Mouse (Mus musculus): ENCODE measurements around the gene Ubald1. TPM values are rescaled to one million over a fixed set of nuclear protein-coding genes. Genes with fewer than 3 reads are reported as not detected.

Ubald1 gene
- polyA plus RNA-seq, 1 experiment from 2014 or later: 47.6 TPM

DNA sequence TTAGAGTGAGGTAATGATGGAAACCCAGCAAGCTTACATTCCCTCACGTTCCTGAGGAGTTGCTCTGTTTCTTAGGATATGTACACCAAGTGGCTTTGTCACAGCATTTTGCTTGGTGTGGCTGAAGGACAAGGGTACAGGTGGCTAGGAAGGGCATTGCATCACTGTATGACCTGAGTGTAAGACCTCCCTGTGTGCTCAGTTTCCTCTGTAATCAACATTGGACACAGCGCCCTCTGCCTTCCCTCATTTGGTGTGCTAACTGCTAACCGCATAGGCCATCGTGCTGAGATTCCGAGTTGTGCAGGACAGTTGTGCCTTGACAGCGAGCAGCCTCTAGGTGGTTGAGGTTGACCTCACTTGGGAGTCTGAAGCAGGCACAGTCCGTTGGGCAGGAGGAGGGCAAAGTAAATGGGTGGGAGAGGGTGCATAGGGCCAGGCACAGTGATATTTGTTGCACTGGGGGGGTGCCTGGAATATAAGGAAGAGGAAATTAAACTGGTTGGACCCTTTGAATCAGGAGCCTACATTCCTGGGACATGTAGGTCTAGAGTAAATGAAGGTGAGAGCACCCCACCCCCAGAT lies 17.1 kb upstream of the Ubald1 start:
- 55% methylated on average over 7 of the region's 7 CpGs for WGBS
- 0 out of 2 replicates have a peak, but pooled peaks cover 2% of the 10 kb centered on the region for H3K36me3 ChIP-seq
- no peaks in the 10 kb centered on the region for H3K27me3 ChIP-seq
- peaks cover 4% of the 10 kb centered on the region; the same call in 1 of the 2 replicates for H3K4me1 ChIP-seq
- H3K4me3 ChIP-seq: no peak overlapping the region
- no peak overlapping the region for H3K27ac ChIP-seq (replicated peaks)
- no peak for ATAC-seq (replicated peaks)
- no peak overlapping the region for H3K9ac ChIP-seq (replicated peaks)
- H3K4me2 ChIP-seq (replicated peaks): no peak overlapping the region
- no peaks in the 10 kb centered on the region for H3K9me3 ChIP-seq

DNA sequence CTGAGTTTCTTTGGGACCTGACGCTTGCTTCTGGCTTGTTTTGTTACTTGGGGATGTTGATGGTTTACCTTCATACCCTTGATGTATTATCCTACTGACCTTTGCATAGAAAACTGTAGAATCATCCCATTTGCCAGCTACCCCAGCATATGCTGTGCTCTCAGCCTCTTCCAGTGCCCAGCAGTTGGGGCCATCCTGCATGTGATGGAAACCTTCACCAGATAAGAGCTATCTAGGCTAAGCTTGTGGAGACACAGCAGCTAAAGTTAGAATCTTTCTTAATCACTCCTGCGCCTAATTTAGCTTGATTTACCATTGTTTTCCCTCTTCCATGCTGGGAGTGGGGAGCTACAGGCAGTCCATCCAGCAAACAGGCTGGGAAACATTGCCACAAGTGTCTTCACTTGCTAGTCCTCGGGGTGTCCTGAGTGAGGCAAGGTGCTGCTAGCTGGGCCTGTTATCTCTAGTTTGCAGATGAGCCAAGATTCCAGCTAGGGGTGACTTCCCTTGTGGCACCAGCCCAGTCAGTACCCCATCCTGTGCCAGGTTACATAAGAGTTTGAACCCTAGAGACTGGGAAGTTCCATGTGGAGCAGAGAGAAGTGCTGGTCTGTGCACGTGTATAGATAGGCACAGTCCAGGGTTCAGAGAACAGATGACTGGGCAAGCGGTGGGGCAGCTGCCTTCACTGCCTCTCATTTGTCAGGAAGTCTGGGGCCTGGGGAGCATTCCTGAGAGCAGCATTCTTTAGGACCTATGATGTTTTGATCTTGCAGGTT lies 16.3 kb upstream of the Ubald1 start:
- H3K4me3 ChIP-seq: no peak overlapping the region
- H3K9ac ChIP-seq (replicated peaks): no peak overlapping the region
- H3K4me1 ChIP-seq: peaks cover 4% of the 10 kb centered on the region; the same call in 1 of the 2 replicates
- H3K9me3 ChIP-seq: no peaks in the 10 kb centered on the region
- WGBS: 89% methylated on average over 5 of the region's 5 CpGs
- 0 out of 2 replicates have a peak, but pooled peaks cover 2% of the 10 kb centered on the region for H3K36me3 ChIP-seq
- H3K27me3 ChIP-seq: no peaks in the 10 kb centered on the region
- H3K27ac ChIP-seq (replicated peaks): no peak overlapping the region
- no peak overlapping the region for H3K4me2 ChIP-seq (replicated peaks)
- no peak for ATAC-seq (replicated peaks)

DNA sequence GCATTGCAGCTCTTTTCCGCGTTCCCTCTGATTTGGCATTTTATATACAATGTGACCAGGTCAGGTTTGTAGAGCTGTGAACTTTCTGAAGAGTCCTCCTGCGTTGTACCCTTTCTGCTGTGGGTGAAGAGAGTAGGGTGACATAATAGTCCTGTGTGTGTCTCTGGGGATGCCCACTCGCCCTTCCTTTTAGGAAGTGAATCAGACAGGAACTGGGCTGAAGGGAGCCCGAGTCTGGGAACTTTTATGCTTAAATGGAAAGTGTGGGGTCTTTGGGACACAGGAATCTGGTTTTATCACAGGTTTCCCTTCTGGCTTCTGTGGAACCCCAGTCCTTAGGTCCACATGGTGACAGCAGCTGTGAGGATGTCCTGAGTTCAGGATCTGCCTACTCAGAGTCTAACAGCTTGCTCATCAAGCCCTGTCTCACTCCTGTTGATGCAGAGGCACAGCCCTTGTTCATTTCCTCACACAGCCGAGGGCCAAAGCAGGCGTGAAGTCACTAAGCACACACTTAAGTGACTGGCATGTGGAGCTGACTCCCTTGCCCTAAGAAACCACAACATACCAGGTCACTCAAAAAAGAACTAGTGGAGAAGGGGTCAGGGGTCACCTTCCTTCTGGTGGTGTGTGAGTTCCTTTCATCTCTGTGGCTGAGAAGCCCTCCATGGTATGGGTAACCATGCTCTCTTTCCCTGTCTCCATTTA lies 14.2 kb upstream of the Ubald1 start:
- Histone ChIP-seq H3K9me3 (no peaks in the 10 kb centered on the region), H3K36me3 (no peaks in the 10 kb centered on the region), H3K4me1 (peaks cover 5% of the 10 kb centered on the region), H3K4me2 (replicated peaks) (no peak overlapping the region), H3K27me3 (no peaks in the 10 kb centered on the region), H3K4me3 (no peak overlapping the region), H3K9ac (replicated peaks) (no peak overlapping the region), H3K27ac (replicated peaks) (no peak overlapping the region)
- ATAC-seq (replicated peaks): no peak
- 87% methylated on average over 7 of the region's 7 CpGs for WGBS

DNA sequence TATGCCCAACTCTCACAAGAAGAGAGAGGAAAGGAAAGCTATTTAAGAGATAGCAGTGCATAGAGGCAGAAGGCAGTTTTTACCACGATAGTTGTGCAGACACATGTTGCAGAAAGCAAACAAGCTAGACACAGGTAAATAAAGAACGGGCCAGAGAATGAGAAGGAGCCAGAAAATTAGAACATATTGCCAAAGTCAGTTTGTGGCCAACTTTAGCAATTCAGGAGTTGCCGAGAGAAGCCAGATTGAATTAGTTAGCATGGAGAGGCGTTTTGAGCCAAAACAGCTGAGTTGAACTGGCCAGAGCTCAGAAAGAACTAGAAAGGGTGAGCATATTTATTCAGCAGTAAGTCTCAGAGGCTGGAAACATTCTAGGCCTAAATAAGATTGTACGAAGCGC lies 12.1 kb upstream of the Ubald1 start:
- ATAC-seq (replicated peaks): no peak
- Histone ChIP-seq H3K36me3 (no peaks in the 10 kb centered on the region), H3K4me1 (peaks cover 22% of the 10 kb centered on the region), H3K4me2 (replicated peaks) (no peak overlapping the region), H3K9ac (replicated peaks) (no peak overlapping the region), H3K4me3 (no peak overlapping the region), H3K27ac (replicated peaks) (no peak overlapping the region), H3K27me3 (no peaks in the 10 kb centered on the region), H3K9me3 (no peaks in the 10 kb centered on the region)
- 84% methylated on average over 6 of the region's 6 CpGs for WGBS

DNA sequence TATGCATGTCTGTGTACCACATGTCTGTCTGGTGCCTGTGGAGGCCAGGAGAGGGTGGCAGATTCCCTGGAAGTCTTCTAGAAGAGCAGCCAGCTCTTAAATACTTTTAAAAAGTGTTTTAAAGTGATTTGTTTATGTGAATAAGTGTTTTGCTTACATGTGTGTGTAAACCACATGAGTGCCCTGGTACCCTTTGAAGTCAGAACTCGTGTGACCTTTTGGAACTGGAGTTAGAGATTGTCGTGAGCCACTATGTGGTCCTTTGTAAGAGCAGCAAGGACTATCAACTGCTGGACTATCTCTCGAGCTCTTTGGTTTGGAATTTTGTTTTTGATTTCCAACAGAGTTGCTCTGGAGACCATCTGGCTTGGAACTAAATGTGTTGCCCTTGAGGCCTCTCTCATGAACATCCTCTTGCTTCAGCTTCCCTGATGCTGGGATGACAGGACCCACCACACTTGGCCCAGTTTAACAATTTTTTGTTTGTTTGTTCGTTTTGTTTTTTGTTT lies 10.1 kb upstream of the Ubald1 start:
- H3K27me3 ChIP-seq: no peaks in the 10 kb centered on the region
- no peak for ATAC-seq (replicated peaks)
- no peak overlapping the region for H3K27ac ChIP-seq (replicated peaks)
- WGBS: 86% methylated on average over 4 of the region's 4 CpGs
- H3K4me2 ChIP-seq (replicated peaks): no peak overlapping the region
- H3K4me3 ChIP-seq: no peak overlapping the region
- no peak overlapping the region for H3K9ac ChIP-seq (replicated peaks)
- H3K9me3 ChIP-seq: no peaks in the 10 kb centered on the region
- no peaks in the 10 kb centered on the region for H3K36me3 ChIP-seq
- peaks cover 27% of the 10 kb centered on the region for H3K4me1 ChIP-seq

DNA sequence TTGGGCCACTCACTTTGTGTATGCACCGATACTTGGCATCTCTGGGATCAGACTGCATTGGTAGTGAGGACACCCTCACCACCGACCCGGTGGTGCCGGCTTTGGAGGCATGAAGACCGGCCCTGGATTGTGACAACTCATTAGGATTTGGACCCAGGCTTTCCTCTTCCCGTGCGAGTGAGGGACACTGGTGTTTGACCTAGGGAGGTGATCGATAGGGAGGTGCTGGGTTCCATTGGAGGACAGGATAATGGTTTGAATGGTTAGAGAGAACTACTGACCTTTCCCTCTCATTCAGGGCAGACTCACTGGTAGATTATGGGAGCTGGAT lies 6.5 kb upstream of the Ubald1 start:
- ATAC-seq (replicated peaks): peak; percentile 28; the same call in 1 of the 2 replicates

DNA sequence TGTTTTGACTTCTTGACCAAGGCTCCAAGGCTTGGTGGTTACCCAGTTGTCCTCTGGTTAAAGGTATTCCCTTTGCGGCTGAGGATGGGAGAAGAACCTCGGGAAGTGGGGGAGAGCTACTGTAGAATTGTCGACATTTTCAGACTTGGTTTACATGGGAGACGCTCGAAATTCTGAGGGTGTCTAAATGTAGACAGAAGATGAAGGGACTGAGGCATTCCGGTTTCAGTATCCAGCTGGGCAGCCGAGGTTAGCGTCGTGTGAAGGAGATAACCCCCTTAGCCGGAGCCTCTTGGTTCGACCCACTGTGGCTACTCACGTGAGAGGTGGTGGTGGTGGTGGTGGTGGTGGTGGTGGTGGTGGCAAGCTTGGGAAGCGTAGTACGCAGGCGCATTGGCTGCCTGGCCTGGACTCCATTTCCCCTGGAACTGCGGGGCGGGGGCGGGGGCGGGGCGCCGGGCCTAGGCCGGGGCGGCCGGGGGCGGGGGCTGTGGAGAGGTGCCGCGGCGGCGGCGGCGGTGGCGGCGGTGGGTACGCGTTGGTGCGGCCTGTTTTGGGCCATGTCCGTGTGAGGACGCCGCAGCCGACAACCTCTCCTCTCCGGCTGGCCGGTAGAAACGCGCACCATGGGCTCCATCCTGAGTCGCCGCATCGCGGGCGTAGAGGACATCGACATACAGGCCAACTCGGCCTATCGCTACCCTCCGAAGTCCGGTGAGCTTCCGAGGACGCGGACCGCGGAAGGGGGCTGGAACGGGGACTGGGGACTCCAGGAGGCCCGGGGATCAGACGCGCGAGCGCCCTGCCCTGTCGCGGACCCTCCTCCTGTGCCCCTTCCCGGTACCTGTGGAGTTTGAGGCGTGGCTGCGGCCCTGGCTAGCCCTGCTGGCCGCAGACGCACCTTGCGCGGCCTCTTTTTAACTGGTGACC lies 5.9 kb upstream of the Ubald1 start, which contains the start of gene Mgrn1:
TSS of gene Mgrn1 (plus strand) at position 490 of the 930 bp plus-strand sequence.
- H3K9ac ChIP-seq (replicated peaks): peak within 1 kb of the TSS; percentile 87
- H3K36me3 ChIP-seq: no peaks in the 10 kb centered on the region
- peak within 1 kb of the TSS; percentile 77 for H3K4me3 ChIP-seq
- ATAC-seq (replicated peaks): peak; percentile 89
- under 1% methylated on average over 53 of the region's 74 CpGs for WGBS
- peak within 1 kb of the TSS; percentile 49 for H3K4me2 ChIP-seq (replicated peaks)
- peaks cover 40% of the 10 kb centered on the region for H3K4me1 ChIP-seq
- H3K9me3 ChIP-seq: no peaks in the 10 kb centered on the region
- peak within 1 kb of the TSS; percentile 89 for H3K27ac ChIP-seq (replicated peaks)
- no peaks in the 10 kb centered on the region for H3K27me3 ChIP-seq

More for the DNA sequence above, 6.5 kb upstream of the Ubald1 start:
- peaks cover 33% of the 10 kb centered on the region for H3K4me1 ChIP-seq
- no peaks in the 10 kb centered on the region for H3K27me3 ChIP-seq
- no peaks in the 10 kb centered on the region for H3K9me3 ChIP-seq
- peak overlapping the region; percentile 89 for H3K27ac ChIP-seq (replicated peaks)
- peak overlapping the region; percentile 49 for H3K4me2 ChIP-seq (replicated peaks)
- H3K9ac ChIP-seq (replicated peaks): peak overlapping the region; percentile 87
- 1% methylated on average over 8 of the region's 8 CpGs for WGBS
- no peaks in the 10 kb centered on the region for H3K36me3 ChIP-seq
- peak overlapping the region; percentile 77 for H3K4me3 ChIP-seq

DNA sequence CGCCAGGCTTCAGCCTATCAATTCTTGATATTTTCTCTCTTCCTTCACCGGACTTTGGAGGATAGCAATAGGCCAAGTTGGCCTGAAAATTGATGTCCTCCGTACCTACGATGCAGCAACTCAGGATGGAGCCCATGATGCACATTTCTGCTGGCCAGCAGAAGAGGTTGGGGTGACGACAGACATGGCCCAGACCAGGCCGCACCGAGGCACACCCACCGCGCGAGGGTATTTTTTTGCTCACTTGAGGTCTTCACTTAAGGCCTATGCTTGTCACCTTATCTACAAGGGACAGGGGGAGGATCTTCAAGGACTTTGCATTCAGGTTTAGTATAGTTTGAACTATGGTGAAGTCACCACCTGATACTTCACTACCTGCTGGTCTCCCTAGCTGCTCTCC lies 4.8 kb upstream of the Ubald1 start:
- 96% methylated on average over 10 of the region's 10 CpGs for WGBS
- no peaks in the 10 kb centered on the region for H3K36me3 ChIP-seq
- no peaks in the 10 kb centered on the region for H3K27me3 ChIP-seq
- H3K27ac ChIP-seq (replicated peaks): peak overlapping the region; percentile 89
- H3K9me3 ChIP-seq: no peaks in the 10 kb centered on the region
- peak overlapping the region; percentile 77; the same call in 1 of the 2 replicates for H3K4me3 ChIP-seq
- ATAC-seq (replicated peaks): no peak
- H3K9ac ChIP-seq (replicated peaks): peak overlapping the region; percentile 87; the same call in 1 of the 2 replicates
- peaks cover 42% of the 10 kb centered on the region for H3K4me1 ChIP-seq
- no peak overlapping the region for H3K4me2 ChIP-seq (replicated peaks)

DNA sequence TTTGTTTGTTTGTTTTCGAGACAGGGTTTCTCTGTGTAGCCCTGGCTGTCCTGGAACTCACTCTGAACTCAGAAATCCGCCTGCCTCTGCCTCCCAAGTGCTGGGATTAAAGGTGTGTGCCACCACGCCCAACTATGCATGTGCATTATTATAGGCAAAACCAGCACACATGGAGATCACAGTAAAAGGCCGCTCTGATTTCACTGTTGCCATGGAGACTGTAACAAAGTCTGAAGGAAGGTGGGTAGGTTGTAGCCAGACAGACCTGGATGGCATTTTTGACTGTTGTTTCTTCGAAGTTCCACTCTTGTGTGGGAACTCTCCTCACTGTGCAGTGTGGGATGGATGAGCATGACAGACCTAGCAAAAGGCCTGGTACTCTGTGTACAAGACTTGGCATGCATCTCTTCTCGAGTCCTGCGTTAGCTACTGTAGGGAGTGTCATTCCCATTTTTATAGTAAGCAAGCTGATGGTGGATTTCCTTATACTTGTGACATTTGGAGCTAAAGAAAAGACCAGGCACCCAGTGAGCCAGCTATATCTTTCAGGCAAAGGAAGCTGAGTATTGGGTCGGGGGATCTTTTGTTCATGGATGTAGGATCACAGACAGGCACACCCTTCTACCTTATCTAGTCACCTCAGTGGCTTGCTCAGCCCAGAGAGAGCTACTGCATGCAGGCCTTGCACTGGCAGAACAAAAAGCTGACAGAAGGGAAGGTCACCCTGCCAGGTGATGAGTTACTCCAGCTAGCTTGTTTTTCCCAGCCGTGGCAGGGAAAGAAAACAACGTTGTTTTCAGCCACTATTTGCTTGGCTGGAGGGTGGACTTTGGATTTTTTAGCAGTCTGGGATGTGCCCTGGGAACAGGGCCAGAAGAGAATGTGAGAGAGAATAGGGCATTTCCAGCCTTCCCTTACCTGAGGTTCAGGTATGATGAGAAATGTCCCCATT lies 1.6 kb upstream of the Ubald1 start:
- no peaks in the 10 kb centered on the region for H3K27me3 ChIP-seq
- no peak for ATAC-seq (replicated peaks)
- H3K9me3 ChIP-seq: no peaks in the 10 kb centered on the region
- no peaks in the 10 kb centered on the region for H3K36me3 ChIP-seq
- 79% methylated on average over 10 of the region's 10 CpGs for WGBS
- peak overlapping the region; percentile 78 for H3K4me2 ChIP-seq (replicated peaks)
- H3K9ac ChIP-seq (replicated peaks): peak overlapping the region; percentile 72
- peak overlapping the region; percentile 98 for H3K27ac ChIP-seq (replicated peaks)
- peak overlapping the region; percentile 91 for H3K4me3 ChIP-seq
- H3K4me1 ChIP-seq: peaks cover 36% of the 10 kb centered on the region

DNA sequence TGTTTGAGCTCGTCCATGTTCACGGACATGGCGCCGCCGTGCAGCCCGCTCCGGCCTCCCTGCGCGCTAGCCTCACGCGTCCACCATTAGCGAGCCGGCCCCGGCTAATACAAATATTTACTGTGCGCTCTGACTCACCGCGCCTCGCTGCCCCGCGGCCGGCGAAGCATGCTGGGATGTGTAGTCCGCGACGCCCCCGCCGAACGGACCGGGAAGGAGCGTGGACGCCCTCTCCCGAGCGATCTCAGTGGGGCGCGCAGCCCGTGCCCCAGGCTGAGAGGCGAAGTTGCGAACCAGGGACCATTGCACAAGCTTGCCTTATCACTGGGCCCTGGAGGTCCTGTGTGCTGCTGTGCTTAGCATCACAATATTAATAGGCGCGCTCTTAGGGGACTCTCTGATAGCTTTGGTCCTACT lies 399 bp downstream of the Ubald1 start:
- peak; percentile 78 for ATAC-seq (replicated peaks)
- peaks cover 5% of the 10 kb centered on the region for H3K36me3 ChIP-seq
- no peaks in the 10 kb centered on the region for H3K9me3 ChIP-seq
- peak overlapping the region; percentile 78 for H3K4me2 ChIP-seq (replicated peaks)
- H3K9ac ChIP-seq (replicated peaks): peak overlapping the region; percentile 80
- under 1% methylated on average over 40 of the region's 40 CpGs for WGBS
- H3K27me3 ChIP-seq: no peaks in the 10 kb centered on the region
- H3K27ac ChIP-seq (replicated peaks): peak overlapping the region; percentile 98
- H3K4me1 ChIP-seq: peaks cover 47% of the 10 kb centered on the region
- H3K4me3 ChIP-seq: peak overlapping the region; percentile 91
